Mouse (Mus musculus): ENCODE results near the gene Myo1g. TPM values are rescaled to one million over a fixed set of nuclear protein-coding genes. Genes with fewer than 3 reads are reported as not detected.

The Myo1g gene
- polyA plus RNA-seq, 1 experiment from 2014 or later, result 0.41 TPM

DNA sequence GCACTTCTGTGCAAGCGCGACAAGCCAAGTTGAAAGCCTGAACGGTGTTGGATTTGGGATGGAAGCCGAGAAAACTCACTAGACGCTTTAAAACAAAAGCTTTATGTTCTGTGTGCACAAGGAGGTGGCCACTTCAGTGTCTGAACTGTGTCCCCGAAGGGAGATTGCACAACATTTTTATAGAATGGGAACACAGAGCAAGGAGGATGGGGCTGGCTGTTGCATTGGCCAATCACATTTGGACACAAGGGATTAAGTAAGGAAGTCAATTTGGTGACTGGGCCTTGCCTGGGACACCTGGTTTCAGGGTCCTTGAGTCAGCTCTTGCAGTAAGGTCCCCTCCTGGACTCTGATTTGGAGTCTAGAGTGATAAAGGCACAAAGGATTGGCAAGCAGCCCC, 16.1 kb downstream of the Myo1g start:
- Histone ChIP-seq H3K4me2 (replicated peaks) (no peak overlapping the region), H3K9me3 (no peaks in the 10 kb centered on the region), H3K27me3 (no peaks in the 10 kb centered on the region), H3K4me1 (no peaks in the 10 kb centered on the region), H3K27ac (replicated peaks) (no peak overlapping the region), H3K36me3 (no peaks in the 10 kb centered on the region), H3K4me3 (no peak overlapping the region), H3K9ac (replicated peaks) (no peak overlapping the region)
- ATAC-seq (replicated peaks), result no peak
- 78% methylated on average over 6 of the region's 6 CpGs for WGBS

DNA sequence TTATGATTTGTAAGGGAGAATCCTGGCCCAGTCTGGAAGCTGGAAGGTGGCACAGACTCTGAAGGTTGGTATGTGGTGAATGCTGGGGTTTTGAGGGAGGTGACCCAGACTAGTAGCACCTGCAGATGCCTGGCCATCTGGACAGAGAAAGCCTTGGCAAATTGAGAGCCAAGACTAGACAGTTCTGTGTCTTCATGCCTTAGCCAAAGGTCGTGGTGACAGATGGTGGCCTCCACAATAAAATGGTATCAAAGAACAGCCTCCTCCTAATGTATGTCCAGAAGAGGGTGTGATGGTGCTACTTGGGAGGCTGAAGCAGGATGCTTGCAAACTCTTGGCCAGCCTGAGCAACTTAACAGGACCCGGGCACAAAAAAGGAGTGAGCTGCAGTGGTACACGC, 16.5 kb downstream of the Myo1g start:
- Histone ChIP-seq H3K36me3 (no peaks in the 10 kb centered on the region), H3K27ac (replicated peaks) (no peak overlapping the region), H3K27me3 (no peaks in the 10 kb centered on the region), H3K9ac (replicated peaks) (no peak overlapping the region), H3K4me3 (no peak overlapping the region), H3K4me2 (replicated peaks) (no peak overlapping the region), H3K9me3 (no peaks in the 10 kb centered on the region), H3K4me1 (no peaks in the 10 kb centered on the region)
- 77% methylated on average over 3 of the region's 3 CpGs for WGBS
- ATAC-seq (replicated peaks), result no peak

DNA sequence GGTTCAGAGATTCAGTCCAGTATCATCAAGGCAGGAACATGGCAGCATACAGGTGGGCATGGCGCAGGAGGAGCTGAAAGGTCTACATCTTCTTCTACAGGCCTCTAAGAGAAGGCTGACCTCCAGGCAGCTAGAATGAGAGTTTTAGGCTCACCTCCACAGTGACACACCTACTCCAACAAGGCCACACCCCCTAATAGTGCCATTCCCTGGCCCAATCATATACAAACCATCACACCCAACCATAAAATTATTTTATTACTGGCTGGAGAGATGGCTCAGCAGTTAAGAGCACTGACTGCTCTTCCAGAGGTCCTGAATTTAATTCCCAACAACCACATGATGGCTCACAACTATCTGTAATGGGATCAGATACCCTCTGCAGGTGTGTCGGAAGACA, 18.3 kb downstream of the Myo1g start:
- H3K9ac ChIP-seq (replicated peaks), result no peak overlapping the region
- H3K4me1 ChIP-seq, result no peaks in the 10 kb centered on the region
- no peaks in the 10 kb centered on the region for H3K9me3 ChIP-seq
- no peak for ATAC-seq (replicated peaks)
- H3K27me3 ChIP-seq, result no peaks in the 10 kb centered on the region
- H3K4me2 ChIP-seq (replicated peaks), result no peak overlapping the region
- H3K4me3 ChIP-seq, result no peak overlapping the region
- H3K36me3 ChIP-seq, result no peaks in the 10 kb centered on the region
- H3K27ac ChIP-seq (replicated peaks), result no peak overlapping the region
- WGBS, result 95% methylated on average over 2 of the region's 2 CpGs

DNA sequence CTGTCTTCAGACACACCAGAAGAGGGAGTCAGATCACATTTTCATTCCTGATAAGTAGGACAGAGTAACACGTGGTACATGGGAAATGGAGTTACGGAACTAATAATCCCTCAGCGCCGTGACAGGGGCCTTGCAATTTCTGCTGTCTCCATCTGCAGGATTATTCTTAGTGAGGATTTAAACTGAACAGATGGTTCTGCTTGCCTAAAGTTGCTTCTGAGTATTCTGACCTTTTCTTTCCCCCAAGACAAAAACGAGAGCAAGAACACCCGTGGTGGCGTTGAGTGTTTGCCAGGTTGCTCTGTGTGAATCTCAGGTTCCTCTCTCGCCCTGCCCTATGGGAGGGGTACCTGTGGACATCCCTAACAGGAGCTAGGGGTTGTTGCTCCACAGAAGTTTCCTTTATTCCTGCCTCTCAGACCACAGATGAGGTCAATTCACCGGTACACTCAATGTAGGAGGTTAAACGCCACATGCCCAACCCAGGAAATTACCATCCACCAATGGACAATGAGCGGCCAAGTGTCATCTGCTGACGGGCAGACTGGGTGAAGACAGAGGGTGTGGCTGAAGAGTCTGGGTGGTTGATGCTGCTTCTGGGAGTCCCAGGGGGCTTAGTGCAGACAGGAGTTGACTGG, 23.3 kb downstream of the Myo1g start:
- H3K27ac ChIP-seq (replicated peaks), result no peak overlapping the region
- no peak for ATAC-seq (replicated peaks)
- H3K27me3 ChIP-seq, result no peaks in the 10 kb centered on the region
- no peaks in the 10 kb centered on the region for H3K36me3 ChIP-seq
- H3K4me3 ChIP-seq, result no peak overlapping the region
- H3K9me3 ChIP-seq, result no peaks in the 10 kb centered on the region
- no peaks in the 10 kb centered on the region for H3K4me1 ChIP-seq
- no peak overlapping the region for H3K9ac ChIP-seq (replicated peaks)
- H3K4me2 ChIP-seq (replicated peaks), result no peak overlapping the region
- 84% methylated on average over 12 of the region's 12 CpGs for WGBS

DNA sequence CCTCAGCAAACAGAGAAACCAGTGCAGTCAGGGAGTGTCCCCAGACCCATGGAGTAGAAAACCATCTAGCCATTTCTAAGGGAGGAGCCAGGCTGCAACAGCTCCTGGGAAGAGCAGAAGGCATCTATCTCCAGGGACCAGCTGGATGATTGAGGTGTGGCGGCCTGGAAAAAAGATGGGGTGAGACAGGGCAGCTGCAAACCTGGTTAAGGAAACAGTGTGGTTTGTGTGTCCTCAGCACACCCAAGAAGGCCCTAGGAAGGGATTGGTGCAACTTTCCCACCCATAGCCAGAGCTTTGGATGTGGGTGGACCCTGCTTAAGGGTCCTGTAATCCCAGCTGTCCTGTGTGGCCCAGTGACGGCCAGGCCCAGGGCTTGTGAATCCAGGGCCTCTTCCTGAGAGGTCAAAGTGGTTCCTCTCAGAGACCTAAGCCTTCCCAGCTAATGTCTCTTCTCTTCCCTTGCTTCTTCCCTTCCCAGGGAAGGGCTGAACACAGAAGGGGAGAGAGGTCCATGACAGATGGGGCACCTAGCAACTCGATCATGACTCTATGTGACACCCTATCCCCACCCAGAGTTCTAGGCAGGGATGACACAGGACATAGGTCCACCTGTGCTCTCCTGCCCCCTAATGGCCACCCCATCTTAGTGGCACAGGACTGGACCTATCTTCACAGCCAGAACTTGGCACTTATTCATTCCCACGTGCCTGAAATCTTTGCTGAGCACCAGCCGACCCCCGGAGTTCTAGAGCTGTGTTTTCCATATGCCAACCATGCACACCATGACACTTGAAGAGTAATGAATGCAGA, 30.9 kb downstream of the Myo1g start:
- Histone ChIP-seq H3K4me3 (no peak overlapping the region), H3K9ac (replicated peaks) (no peak overlapping the region), H3K36me3 (no peaks in the 10 kb centered on the region), H3K27me3 (no peaks in the 10 kb centered on the region), H3K4me2 (replicated peaks) (no peak overlapping the region), H3K27ac (replicated peaks) (no peak overlapping the region), H3K4me1 (no peaks in the 10 kb centered on the region), H3K9me3 (no peaks in the 10 kb centered on the region)
- WGBS, result 59% methylated on average over 6 of the region's 6 CpGs
- ATAC-seq (replicated peaks), result no peak

DNA sequence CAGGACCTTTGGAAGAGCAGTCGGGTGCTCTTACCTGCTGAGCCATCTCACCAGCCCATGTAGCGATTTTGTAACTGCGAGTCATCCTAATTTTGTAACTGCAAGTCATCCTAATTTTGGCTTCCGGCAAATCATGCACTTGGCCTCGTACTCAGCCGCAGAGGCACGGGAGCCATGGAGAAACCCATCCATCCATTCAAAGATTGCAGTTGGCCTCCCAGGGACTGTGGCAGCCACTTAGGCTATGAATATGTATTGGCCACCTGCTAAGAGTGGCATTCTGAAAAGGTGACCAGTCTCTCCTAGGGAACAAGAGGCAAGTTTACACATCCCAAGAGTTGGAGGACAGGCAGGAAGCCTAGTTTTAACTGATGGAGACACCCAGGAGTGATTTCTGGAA, 31.5 kb downstream of the Myo1g start:
- Histone ChIP-seq H3K4me1 (no peaks in the 10 kb centered on the region), H3K27ac (replicated peaks) (no peak overlapping the region), H3K4me2 (replicated peaks) (no peak overlapping the region), H3K4me3 (no peak overlapping the region), H3K9ac (replicated peaks) (no peak overlapping the region), H3K36me3 (no peaks in the 10 kb centered on the region), H3K9me3 (no peaks in the 10 kb centered on the region), H3K27me3 (no peaks in the 10 kb centered on the region)
- WGBS, result 86% methylated on average over 7 of the region's 7 CpGs
- ATAC-seq (replicated peaks), result no peak

DNA sequence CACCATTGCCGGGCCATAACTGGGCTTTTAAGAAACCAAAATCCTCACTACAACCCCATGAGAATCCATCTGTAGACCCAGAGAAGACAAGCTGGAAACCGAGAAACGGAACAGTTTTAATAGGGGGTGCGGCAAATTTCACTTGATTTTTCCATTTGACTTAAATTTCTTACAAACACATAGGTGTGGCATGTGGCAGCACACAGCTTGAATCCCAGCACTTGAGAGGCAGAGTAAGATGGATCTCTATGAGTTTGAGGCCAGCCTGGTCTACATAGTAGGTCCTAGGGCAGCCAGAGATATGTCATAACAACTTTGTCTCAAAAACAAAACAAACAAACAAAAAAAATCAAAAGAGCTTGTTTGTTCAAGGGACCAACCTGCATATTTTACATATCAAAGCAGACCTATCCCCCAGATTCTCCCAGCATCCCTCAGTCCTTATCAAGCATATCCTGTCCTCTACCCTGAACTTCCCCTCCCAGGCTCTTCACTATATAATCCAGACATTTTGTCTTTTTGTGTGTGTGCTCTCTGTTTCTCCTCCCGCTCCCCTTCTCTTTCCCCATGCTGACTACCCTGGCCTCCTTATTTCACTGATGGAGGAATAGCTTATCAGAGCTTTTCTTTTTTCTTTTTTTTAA, 32.6 kb downstream of the Myo1g start:
- Histone ChIP-seq H3K9ac (replicated peaks) (no peak overlapping the region), H3K27ac (replicated peaks) (no peak overlapping the region), H3K4me1 (no peaks in the 10 kb centered on the region), H3K27me3 (no peaks in the 10 kb centered on the region), H3K4me2 (replicated peaks) (no peak overlapping the region), H3K9me3 (no peaks in the 10 kb centered on the region), H3K4me3 (no peak overlapping the region), H3K36me3 (no peaks in the 10 kb centered on the region)
- WGBS, result 95% methylated on average over 5 of the region's 5 CpGs
- no peak for ATAC-seq (replicated peaks)

DNA sequence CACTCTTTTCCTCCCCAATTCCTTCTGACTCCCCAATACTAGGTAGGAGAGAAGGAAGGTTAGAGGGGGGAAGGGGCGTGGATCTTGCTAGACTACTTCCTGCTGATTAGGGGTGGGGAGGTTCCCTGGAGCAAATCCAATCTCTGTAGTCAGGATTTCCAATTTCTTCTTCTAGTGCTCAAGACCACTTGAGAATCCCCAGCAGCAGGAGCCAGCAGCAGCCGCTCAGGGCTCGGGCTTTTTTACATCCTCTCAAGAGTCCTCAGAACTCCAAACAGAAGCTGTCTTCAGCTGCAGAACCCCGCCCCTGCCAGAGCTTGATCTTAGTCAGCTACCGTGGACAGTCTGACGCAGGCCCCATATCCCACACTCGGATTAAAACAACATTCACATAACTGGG, 33.3 kb downstream of the Myo1g start:
- WGBS, result 63% methylated on average over 7 of the region's 7 CpGs
- no peaks in the 10 kb centered on the region for H3K9me3 ChIP-seq
- no peaks in the 10 kb centered on the region for H3K4me1 ChIP-seq
- no peak for ATAC-seq (replicated peaks)
- H3K36me3 ChIP-seq, result no peaks in the 10 kb centered on the region
- H3K9ac ChIP-seq (replicated peaks), result no peak overlapping the region
- H3K4me2 ChIP-seq (replicated peaks), result no peak overlapping the region
- no peak overlapping the region for H3K27ac ChIP-seq (replicated peaks)
- no peak overlapping the region for H3K4me3 ChIP-seq
- no peaks in the 10 kb centered on the region for H3K27me3 ChIP-seq

DNA sequence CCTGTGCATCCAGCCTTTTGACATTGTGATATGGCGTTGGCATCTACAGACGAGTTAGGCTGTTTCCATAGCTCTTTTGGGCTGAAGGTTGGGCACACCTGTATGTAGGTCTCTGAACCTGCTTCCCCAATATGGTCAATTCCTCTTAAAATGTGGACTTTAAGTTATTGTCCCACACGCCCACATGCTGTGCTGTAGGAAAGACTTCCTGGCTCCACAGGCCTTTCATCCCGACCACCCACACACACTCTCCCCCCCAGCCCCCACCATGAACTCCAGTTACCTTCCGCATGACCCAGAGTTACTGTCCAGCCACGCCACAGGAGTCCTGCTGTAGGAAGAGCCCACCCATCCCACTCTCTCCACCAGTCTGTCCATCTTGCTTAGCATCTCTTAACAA, 33.8 kb downstream of the Myo1g start:
- no peak for ATAC-seq (replicated peaks)
- Histone ChIP-seq H3K4me2 (replicated peaks) (no peak overlapping the region), H3K9me3 (no peaks in the 10 kb centered on the region), H3K27me3 (no peaks in the 10 kb centered on the region), H3K4me1 (no peaks in the 10 kb centered on the region), H3K27ac (replicated peaks) (no peak overlapping the region), H3K36me3 (no peaks in the 10 kb centered on the region), H3K9ac (replicated peaks) (no peak overlapping the region), H3K4me3 (no peak overlapping the region)
- 62% methylated on average over 6 of the region's 6 CpGs for WGBS

DNA sequence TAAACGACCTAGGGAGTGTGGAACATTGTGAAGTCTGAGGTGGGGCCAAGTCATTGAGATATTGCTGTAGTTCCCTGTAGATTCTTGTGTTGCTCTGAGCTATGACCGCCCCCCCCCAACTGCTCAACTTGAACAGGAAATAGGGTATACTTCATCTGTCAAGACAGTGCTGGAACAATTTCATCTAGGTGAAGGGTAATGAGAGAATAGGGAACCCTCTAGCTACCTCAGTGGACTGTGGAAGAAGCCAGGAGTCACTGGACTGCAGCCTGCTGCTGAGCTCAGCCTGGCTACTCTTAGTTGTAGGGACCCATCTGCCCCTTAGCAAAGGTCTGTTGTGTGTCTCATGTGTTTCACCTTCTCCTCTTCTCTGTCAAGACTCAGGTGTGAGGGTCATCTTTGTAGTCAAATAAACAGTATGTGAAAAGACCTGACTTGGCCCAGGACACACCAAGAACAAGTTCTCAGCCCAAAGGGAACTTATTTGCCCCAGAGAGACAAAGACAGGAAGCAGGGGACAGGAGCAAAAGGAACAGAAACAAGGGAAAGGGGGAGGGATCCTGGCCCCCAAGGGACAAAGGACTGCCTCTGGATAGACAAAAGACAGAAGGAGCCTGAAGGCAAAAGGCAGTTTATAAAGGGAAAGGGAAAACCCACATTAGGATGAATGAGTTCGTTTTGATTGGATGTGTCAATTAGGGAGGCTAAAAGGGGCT, 36.4 kb downstream of the Myo1g start:
- no peak for ATAC-seq (replicated peaks)
- no peaks in the 10 kb centered on the region for H3K9me3 ChIP-seq
- 52% methylated on average over 3 of the region's 3 CpGs for WGBS

DNA sequence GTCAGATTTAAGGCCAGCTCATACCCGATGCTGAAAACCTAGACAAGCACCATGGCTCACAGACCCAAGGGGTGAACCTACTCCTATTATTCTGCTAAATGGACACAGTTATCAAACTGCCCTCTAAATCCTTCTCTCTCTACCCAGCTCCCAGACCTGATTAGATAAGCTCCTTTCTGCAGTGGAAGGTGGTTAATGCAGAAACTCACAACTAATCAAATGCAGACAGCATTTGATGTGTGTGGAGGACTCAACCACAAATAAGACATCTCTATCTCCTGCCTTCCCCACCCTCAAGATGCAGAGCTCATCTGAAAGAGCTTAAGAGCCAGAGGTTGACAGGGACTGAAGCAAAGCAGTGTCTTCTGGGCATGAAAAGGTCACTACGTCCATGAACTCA, 37.7 kb downstream of the Myo1g start:
- H3K9ac ChIP-seq (replicated peaks), result no peak overlapping the region
- no peaks in the 10 kb centered on the region for H3K4me1 ChIP-seq
- no peak overlapping the region for H3K27ac ChIP-seq (replicated peaks)
- H3K27me3 ChIP-seq, result no peaks in the 10 kb centered on the region
- ATAC-seq (replicated peaks), result no peak
- no peak overlapping the region for H3K4me3 ChIP-seq
- H3K9me3 ChIP-seq, result no peaks in the 10 kb centered on the region
- H3K36me3 ChIP-seq, result no peaks in the 10 kb centered on the region
- 86% methylated on average over 2 of the region's 2 CpGs for WGBS
- H3K4me2 ChIP-seq (replicated peaks), result no peak overlapping the region

More for the DNA sequence above, 36.4 kb downstream of the Myo1g start:
- H3K27me3 ChIP-seq, result no peaks in the 10 kb centered on the region
- no peak overlapping the region for H3K27ac ChIP-seq (replicated peaks)
- no peak overlapping the region for H3K9ac ChIP-seq (replicated peaks)
- H3K4me2 ChIP-seq (replicated peaks), result no peak overlapping the region
- no peaks in the 10 kb centered on the region for H3K4me1 ChIP-seq
- H3K4me3 ChIP-seq, result no peak overlapping the region
- no peaks in the 10 kb centered on the region for H3K36me3 ChIP-seq

DNA sequence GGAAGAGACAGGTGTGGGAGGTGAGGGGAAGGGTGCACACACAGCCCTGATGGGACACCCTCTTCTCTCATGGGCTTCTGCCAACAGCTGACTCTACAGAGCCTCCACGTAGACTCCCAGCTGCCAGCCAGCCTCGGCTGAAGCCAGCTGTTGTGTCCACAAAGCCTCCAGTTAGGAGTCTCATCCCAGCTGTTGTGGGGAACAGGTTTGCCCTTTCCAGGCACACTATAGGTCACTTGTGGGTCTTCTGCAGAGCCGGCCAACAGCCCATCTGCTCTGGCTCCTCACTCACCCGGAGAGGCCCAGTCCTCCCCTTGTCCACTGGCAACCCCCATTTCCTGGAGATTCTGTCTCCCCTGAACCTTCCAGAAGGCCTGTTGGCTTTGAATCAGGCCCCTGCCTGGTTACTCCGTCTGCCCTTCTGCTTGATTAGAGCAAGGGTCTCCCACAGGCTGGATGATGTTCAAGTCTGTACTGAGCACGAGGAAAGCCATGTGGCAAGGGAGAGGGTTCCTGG, 39.0 kb downstream of the Myo1g start:
- Histone ChIP-seq H3K4me1 (no peaks in the 10 kb centered on the region; the same call in 1 of the 2 replicates), H3K4me2 (replicated peaks) (no peak overlapping the region), H3K27ac (replicated peaks) (no peak overlapping the region), H3K9ac (replicated peaks) (no peak overlapping the region), H3K36me3 (no peaks in the 10 kb centered on the region), H3K9me3 (no peaks in the 10 kb centered on the region), H3K4me3 (no peak overlapping the region), H3K27me3 (no peaks in the 10 kb centered on the region)
- WGBS, result 77% methylated on average over 6 of the region's 6 CpGs
- ATAC-seq (replicated peaks), result no peak

Measured in forebrain, embryonic 15.5 days (tissue).